Mouse (Mus musculus) MEL (cell line): ENCODE data around the gene Kctd6. TPM values are rescaled to one million over a fixed set of nuclear protein-coding genes. Genes with fewer than 3 reads are reported as not detected.

Experiments
- DNase-seq: peaks from one replicate; pipeline ENCODE4 v3.0.0; 2011; ENCODE audit warnings: low read depth, low spot score
- H3K27ac ChIP-seq: 2 replicates; pipeline ENCODE4 v1.5.1; 2012; ENCODE audit warnings: low read depth, mild to moderate bottlenecking, control low read depth, low read length, moderate library complexity; ENCODE audit not compliant: control insufficient read depth
- H3K27me3 ChIP-seq, 2 experiments: fragments of 150-350 bp in 1 of 2; sonication (generic) in 1 of 2; 2 replicates each; pipeline ENCODE4 v1.6.1; 2012; ENCODE audit warnings: low read length in 2 of 2, mild to moderate bottlenecking in 2 of 2, improper control_type of control experiment in 1 of 2, moderate library complexity in 1 of 2; ENCODE audit not compliant: insufficient read depth in 2 of 2, control insufficient read depth in 1 of 2
- H3K36me3 ChIP-seq, 2 experiments: 2 replicates each; pipeline ENCODE4 v1.6.1; 2012 to 2014; ENCODE audit warnings: low read length in 2 of 2, improper control_type of control experiment in 1 of 2, inconsistent platforms in 1 of 2, mild to moderate bottlenecking in 1 of 2; ENCODE audit not compliant: insufficient read depth in 2 of 2, control insufficient read depth in 1 of 2
- H3K4me1 ChIP-seq, 2 experiments: fragments of 150-350 bp in 1 of 2; sonication (generic) in 1 of 2; 2 replicates each; pipeline ENCODE4 v1.6.1; 2012; ENCODE audit warnings: low read length in 2 of 2, improper control_type of control experiment in 1 of 2, mild to moderate bottlenecking in 1 of 2; ENCODE audit not compliant: insufficient read depth in 2 of 2, control insufficient read depth in 1 of 2
- H3K4me3 ChIP-seq, 2 experiments: fragments of 150-350 bp in 1 of 2; sonication (generic) in 1 of 2; 2 replicates each; pipeline ENCODE4 v1.5.1; 2012; ENCODE audit warnings: low read depth in 2 of 2, low read length in 2 of 2, mild to moderate bottlenecking in 2 of 2, moderate library complexity in 2 of 2, control low read depth in 1 of 2, improper control_type of control experiment in 1 of 2; ENCODE audit not compliant: control insufficient read depth in 1 of 2, insufficient read depth in 1 of 2
- H3K79me2 ChIP-seq: 2 replicates; pipeline ENCODE4 v1.6.1; 2012; ENCODE audit warnings: mild to moderate bottlenecking, low read length, moderate library complexity; ENCODE audit not compliant: control insufficient read depth, poor library complexity, insufficient read depth
- H3K9ac ChIP-seq: 2 replicates; pipeline ENCODE4 v1.6.1; 2012; ENCODE audit warnings: low read depth, mild to moderate bottlenecking, control low read depth, low read length, moderate library complexity; ENCODE audit not compliant: control insufficient read depth, poor library complexity, severe bottlenecking
- H3K9me3 ChIP-seq: fragments of 150-350 bp; sonication (generic); replicated peaks from 2 replicates; pipeline ENCODE4 v1.6.1; 2012; ENCODE audit warnings: mild to moderate bottlenecking, low read length, improper control_type of control experiment, moderate library complexity; ENCODE audit not compliant: insufficient read depth
- CTCF ChIP-seq, 3 experiments: IDR thresholded peaks in 2 of 3; conservative IDR thresholded peaks in 1 of 3; 2 replicates each; pipeline ENCODE4 v1.5.1; 2011 to 2012; ENCODE audit warnings: low read length in 3 of 3, low read depth in 2 of 3, mild to moderate bottlenecking in 2 of 3, improper control_type of control experiment in 1 of 3, inconsistent platforms in 1 of 3, mixed read lengths in 1 of 3, moderate library complexity in 1 of 3; ENCODE audit not compliant: control insufficient read depth in 1 of 3, insufficient read depth in 1 of 3, poor library complexity in 1 of 3, severe bottlenecking in 1 of 3
- E2F4 ChIP-seq: IDR thresholded peaks from 2 replicates; pipeline ENCODE4 v1.6.1; 2011; ENCODE audit warnings: low read depth, low read length, improper control_type of control experiment, borderline replicate concordance
- ELF1 ChIP-seq: IDR thresholded peaks from 2 replicates; pipeline ENCODE4 v1.6.1; 2014; ENCODE audit warnings: low read depth, mild to moderate bottlenecking, inconsistent platforms, low read length, improper control_type of control experiment, moderate library complexity
- EP300 ChIP-seq, 2 experiments: IDR thresholded peaks; 2 replicates each; pipeline ENCODE4 v1.6.1; 2011; ENCODE audit warnings: improper control_type of control experiment in 2 of 2, low read length in 2 of 2, low read depth in 1 of 2, mild to moderate bottlenecking in 1 of 2
- ETS1 ChIP-seq: IDR thresholded peaks from 2 replicates; pipeline ENCODE4 v1.6.1; 2012; ENCODE audit warnings: low read depth, mild to moderate bottlenecking, inconsistent platforms, low read length, improper control_type of control experiment, moderate library complexity
- GABPA ChIP-seq: IDR thresholded peaks from 2 replicates; pipeline ENCODE4 v1.6.1; 2012; ENCODE audit warnings: low read depth, mild to moderate bottlenecking, inconsistent platforms, low read length, improper control_type of control experiment, moderate library complexity
- KAT2A ChIP-seq: conservative IDR thresholded peaks from 2 replicates; pipeline ENCODE4 v1.6.1; 2012; ENCODE audit warnings: low read depth, low read length, improper control_type of control experiment, inconsistent platforms
- MAX ChIP-seq: IDR thresholded peaks from 2 replicates; pipeline ENCODE4 v1.6.1; 2011; ENCODE audit warnings: low read length, improper control_type of control experiment
- MXI1 ChIP-seq: IDR thresholded peaks from 2 replicates; pipeline ENCODE4 v1.6.1; 2011; ENCODE audit warnings: mild to moderate bottlenecking, low read depth, low read length, improper control_type of control experiment
- MYB ChIP-seq: IDR thresholded peaks from 2 replicates; pipeline ENCODE4 v1.6.1; 2011; ENCODE audit warnings: mild to moderate bottlenecking, low read depth, low read length, improper control_type of control experiment
- MYC ChIP-seq: IDR thresholded peaks from 2 replicates; pipeline ENCODE4 v1.6.1; 2011; ENCODE audit warnings: low read depth, mild to moderate bottlenecking, low read length, improper control_type of control experiment, moderate library complexity
- NRF1 ChIP-seq: IDR thresholded peaks from 2 replicates; pipeline ENCODE4 v1.6.1; 2014; ENCODE audit warnings: low read depth, mild to moderate bottlenecking, inconsistent platforms, low read length, improper control_type of control experiment, moderate library complexity; ENCODE audit not compliant: poor library complexity, insufficient read depth, severe bottlenecking
- POLR2AphosphoS2 ChIP-seq: IDR thresholded peaks from 2 replicates; pipeline ENCODE4 v1.6.1; 2011; ENCODE audit warnings: low read length, improper control_type of control experiment
- RAD21 ChIP-seq: IDR thresholded peaks from 2 replicates; pipeline ENCODE4 v1.6.1; 2011; ENCODE audit warnings: mild to moderate bottlenecking, low read depth, low read length, improper control_type of control experiment
- UBTF ChIP-seq: IDR thresholded peaks from 2 replicates; pipeline ENCODE4 v1.6.1; 2012; ENCODE audit warnings: low read depth, mild to moderate bottlenecking, inconsistent platforms, low read length, improper control_type of control experiment, moderate library complexity, borderline replicate concordance; ENCODE audit not compliant: insufficient read depth
- ZMIZ1 ChIP-seq: IDR thresholded peaks from 2 replicates; pipeline ENCODE4 v1.6.1; 2012; ENCODE audit warnings: low read depth, mild to moderate bottlenecking, inconsistent platforms, low read length, improper control_type of control experiment, moderate library complexity
- polyA plus RNA-seq, 2 experiments: library from polyadenylated mRNA; stranded (reverse) in 1 of 2; unstranded in 1 of 2; fragments of >175 nt in 1 of 2; fragments of >200 nt in 1 of 2; gene quantifications; 2 replicates each; pipeline versions ENCODE4 v1.2.1 to v1.2.4; 2012; ENCODE audit warnings: low replicate concordance in 2 of 2, low read depth in 1 of 2; ENCODE audit not compliant: insufficient read length in 2 of 2, insufficient read depth in 1 of 2, missing spikeins in 1 of 2
- total RNA-seq: library from RNA; depleted of rRNA; stranded (reverse); fragments of 300-350 nt; gene quantifications from 2 replicates; pipeline ENCODE4 v1.2.3, GENCODE M21; 2012

The Kctd6 gene
- total and polyA plus RNA-seq, 3 experiments: 3.6 to 5.5 TPM; not detected in 1

- no peaks in the 10 kb centered on the region for H3K9me3 ChIP-seq
- H3K27me3 ChIP-seq: no peaks in the 10 kb centered on the region
- peaks cover 0 to 11% of the 10 kb centered on the region in 2 experiments; a peak in 2 of 4 replicates for H3K36me3 ChIP-seq
- no peak overlapping the region for H3K9ac ChIP-seq
- no peak for DNase-seq
- no peak for TF ChIP-seq MYB
- TF ChIP-seq ELF1: no peak
- no peak for TF ChIP-seq ZMIZ1
- no peak for TF ChIP-seq E2F4
- TF ChIP-seq EP300 (IDR thresholded peaks at IDR 0.05; ENCODE audit: low read depth in 1 of 2, low read length in 2 of 2): no peak
- TF ChIP-seq UBTF: no peak
- TF ChIP-seq MAX: no peak
- TF ChIP-seq MXI1: no peak
- no peak for TF ChIP-seq GABPA
- no peak for TF ChIP-seq RAD21
- H3K79me2 ChIP-seq: peaks cover 10% of the 10 kb centered on the region
- peaks cover 0 to 3% of the 10 kb centered on the region in 2 experiments; a peak in 1 of 4 replicates for H3K4me1 ChIP-seq
- no peak overlapping the region for H3K27ac ChIP-seq
- H3K4me3 ChIP-seq: no peak overlapping the region
Measured at GRCm38 (mm10) chr14:8218730-8219380, 4.9 kb downstream of the Kctd6 start.

- no peak overlapping the region for H3K4me3 ChIP-seq
- TF ChIP-seq CTCF (IDR thresholded peaks at IDR 0.05 in 2 of 3, conservative IDR thresholded peaks at IDR 0.05 in 1 of 3; ENCODE audit: control insufficient read depth in 1 of 3, insufficient read depth in 1 of 3, low read depth in 2 of 3, low read length in 3 of 3, poor library complexity in 1 of 3, severe bottlenecking in 1 of 3) (no peak), POLR2AphosphoS2 (no peak), NRF1 (no peak), ETS1 (no peak), ZMIZ1 (no peak), KAT2A (no peak), MYC (no peak)
- no peaks in the 10 kb centered on the region for H3K27me3 ChIP-seq
- H3K27ac ChIP-seq: no peak overlapping the region
- H3K4me1 ChIP-seq: peaks cover 2 to 5% of the 10 kb centered on the region in 2 experiments; a peak in 2 of 4 replicates
- peaks cover 2% of the 10 kb centered on the region for H3K79me2 ChIP-seq
- DNase-seq: no peak
- H3K9me3 ChIP-seq: no peaks in the 10 kb centered on the region
- no peak overlapping the region for H3K9ac ChIP-seq
- peaks cover 0 to 16% of the 10 kb centered on the region in 2 experiments; a peak in 2 of 4 replicates for H3K36me3 ChIP-seq
Measured at GRCm38 (mm10) chr14:8219876-8220275, 5.9 kb downstream of the Kctd6 start.
